Mouse (Mus musculus): ENCODE data around the gene Hscb. TPM values are rescaled to one million over a fixed set of nuclear protein-coding genes. Genes with fewer than 3 reads are reported as not detected.
A peak's percentile ranks its signal among the peaks of the same experiment; 100 is the strongest.

The Hscb gene
- polyA plus RNA-seq, 1 experiment = 46.6 TPM

DNA sequence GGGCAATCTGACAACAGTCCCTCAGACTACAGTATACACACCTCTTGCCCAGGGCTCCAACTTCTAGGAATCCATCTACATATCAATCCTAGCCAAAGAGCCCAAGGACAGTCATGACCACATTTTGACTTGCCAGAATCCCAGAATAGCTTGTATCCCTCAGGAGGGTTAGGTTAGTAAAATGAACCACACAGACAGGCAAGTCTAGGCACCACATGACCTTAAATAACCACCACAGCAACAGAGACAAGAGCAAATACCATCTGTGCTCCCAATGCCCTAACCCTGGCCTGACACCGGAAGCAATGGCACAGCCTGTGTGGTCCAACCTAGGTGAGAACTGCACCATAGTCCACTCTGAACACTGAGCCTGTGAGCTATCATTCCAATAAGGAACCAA, 32.9 kb downstream of the Hscb start:
- no peaks in the 10 kb centered on the region for H3K9me3 ChIP-seq (replicated peaks; ENCODE audit: control insufficient read depth, insufficient read depth, low read length, poor library complexity, severe bottlenecking)
- H3K27me3 ChIP-seq (ENCODE audit: control insufficient read depth, insufficient read depth, low read length, poor library complexity, severe bottlenecking) = no peaks in the 10 kb centered on the region
- TF ChIP-seq CTCF (IDR thresholded peaks at IDR 0.05; ENCODE audit: low read depth, low read length) (no peak), EP300 (IDR thresholded peaks at IDR 0.05; ENCODE audit: insufficient read depth, low read depth, low read length) (peak; percentile 85)
- H3K4me3 ChIP-seq (ENCODE audit: low read depth, low read length) = peak overlapping the region; percentile 41
- peaks cover 7% of the 10 kb centered on the region for H3K4me1 ChIP-seq (ENCODE audit: control insufficient read depth, insufficient read depth, low read length)
- peaks cover 6% of the 10 kb centered on the region; the same call in 1 of the 2 replicates for H3K36me3 ChIP-seq (ENCODE audit: control insufficient read depth, insufficient read depth, low read length, poor library complexity, severe bottlenecking)
- H3K9ac ChIP-seq (ENCODE audit: low read depth, poor library complexity, severe bottlenecking) = peak overlapping the region; percentile 97
- H3K27ac ChIP-seq (ENCODE audit: insufficient read depth, low read length) = peak overlapping the region; percentile 94

DNA sequence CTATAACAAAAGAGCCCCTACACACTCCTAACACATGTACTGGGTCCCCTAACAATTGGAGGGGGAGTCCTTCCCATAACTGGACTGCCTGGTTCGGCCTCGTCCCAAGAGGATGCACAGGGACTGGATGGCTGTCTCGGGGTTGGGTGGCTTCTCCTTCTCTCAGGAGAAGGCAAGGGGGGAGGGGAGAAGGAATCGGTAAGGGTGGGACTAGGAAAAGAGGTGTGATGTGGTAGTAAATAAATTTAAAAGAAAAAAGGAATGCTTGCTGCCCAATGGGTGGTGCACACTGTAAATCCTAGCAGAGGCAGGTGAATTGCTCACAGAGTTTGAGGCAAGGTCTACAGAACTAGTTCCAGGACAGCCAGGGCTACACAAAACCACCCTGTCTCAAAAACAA, 33.4 kb downstream of the Hscb start:
- H3K9me3 ChIP-seq (replicated peaks; ENCODE audit: control insufficient read depth, insufficient read depth, low read length, poor library complexity, severe bottlenecking) = no peaks in the 10 kb centered on the region

DNA sequence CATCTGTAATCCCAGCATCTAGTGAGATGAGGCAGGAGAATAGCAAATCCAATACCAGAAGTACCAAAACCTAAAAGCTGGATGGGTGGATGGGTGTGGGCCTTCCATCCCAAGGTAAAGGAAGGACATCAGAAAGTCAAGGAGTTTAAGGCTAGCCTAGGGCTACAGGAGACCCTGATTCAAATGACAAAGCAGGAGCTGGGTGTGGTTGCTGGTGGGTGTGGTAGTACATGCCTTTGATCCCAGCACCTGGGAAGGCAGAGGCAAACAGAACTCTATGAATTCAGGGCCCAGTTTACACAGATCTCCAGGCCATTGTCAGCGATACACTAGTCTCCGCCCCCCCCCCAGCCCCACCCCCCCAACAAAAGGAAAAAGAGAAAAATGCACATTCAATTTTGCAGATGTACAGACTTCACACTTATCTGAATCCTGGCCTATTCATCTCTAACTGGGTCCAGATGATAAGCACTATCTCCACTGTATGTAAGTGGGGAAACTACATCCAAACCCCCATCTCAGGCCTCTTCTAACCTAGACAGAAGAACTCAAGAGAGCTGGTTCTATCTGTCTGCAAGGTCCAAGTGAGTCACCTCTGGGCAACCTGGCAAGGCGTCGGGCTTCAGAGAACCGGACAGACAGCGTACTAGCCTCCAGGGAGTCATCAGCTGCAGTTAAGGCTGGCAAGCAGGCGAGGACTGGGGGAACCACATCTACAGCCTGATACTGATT, 35.4 kb downstream of the Hscb start:
- no peaks in the 10 kb centered on the region for H3K27me3 ChIP-seq (ENCODE audit: control insufficient read depth, insufficient read depth, low read length, poor library complexity, severe bottlenecking)
- H3K9me3 ChIP-seq (replicated peaks; ENCODE audit: control insufficient read depth, insufficient read depth, low read length, poor library complexity, severe bottlenecking) = no peaks in the 10 kb centered on the region
- H3K27ac ChIP-seq (ENCODE audit: insufficient read depth, low read length) = peak overlapping the region; percentile 94
- peaks cover 13% of the 10 kb centered on the region for H3K36me3 ChIP-seq (ENCODE audit: control insufficient read depth, insufficient read depth, low read length, poor library complexity, severe bottlenecking)
- H3K4me1 ChIP-seq (ENCODE audit: control insufficient read depth, insufficient read depth, low read length) = peaks cover 13% of the 10 kb centered on the region
- no peak for TF ChIP-seq POLR2A (IDR thresholded peaks at IDR 0.05; ENCODE audit: insufficient read depth, low read length)
- TF ChIP-seq EP300 (IDR thresholded peaks at IDR 0.05; ENCODE audit: insufficient read depth, low read depth, low read length) = peak; percentile 99
- H3K4me3 ChIP-seq (ENCODE audit: low read depth, low read length) = peak overlapping the region; percentile 11
- H3K9ac ChIP-seq (ENCODE audit: low read depth, poor library complexity, severe bottlenecking) = peak overlapping the region; percentile 5; the same call in 1 of the 2 replicates

More for the DNA sequence above, 33.4 kb downstream of the Hscb start:
- Histone ChIP-seq H3K4me1 (ENCODE audit: control insufficient read depth, insufficient read depth, low read length) (peaks cover 10% of the 10 kb centered on the region), H3K27ac (ENCODE audit: insufficient read depth, low read length) (peak overlapping the region; percentile 94), H3K4me3 (ENCODE audit: low read depth, low read length) (peak overlapping the region; percentile 14), H3K36me3 (ENCODE audit: control insufficient read depth, insufficient read depth, low read length, poor library complexity, severe bottlenecking) (peaks cover 6% of the 10 kb centered on the region; the same call in 1 of the 2 replicates), H3K27me3 (ENCODE audit: control insufficient read depth, insufficient read depth, low read length, poor library complexity, severe bottlenecking) (no peaks in the 10 kb centered on the region), H3K9ac (ENCODE audit: low read depth, poor library complexity, severe bottlenecking) (peak overlapping the region; percentile 24)
- TF ChIP-seq CTCF (IDR thresholded peaks at IDR 0.05; ENCODE audit: low read depth, low read length) (no peak), EP300 (IDR thresholded peaks at IDR 0.05; ENCODE audit: insufficient read depth, low read depth, low read length) (peak; percentile 69; the same call in 1 of the 2 replicates)

DNA sequence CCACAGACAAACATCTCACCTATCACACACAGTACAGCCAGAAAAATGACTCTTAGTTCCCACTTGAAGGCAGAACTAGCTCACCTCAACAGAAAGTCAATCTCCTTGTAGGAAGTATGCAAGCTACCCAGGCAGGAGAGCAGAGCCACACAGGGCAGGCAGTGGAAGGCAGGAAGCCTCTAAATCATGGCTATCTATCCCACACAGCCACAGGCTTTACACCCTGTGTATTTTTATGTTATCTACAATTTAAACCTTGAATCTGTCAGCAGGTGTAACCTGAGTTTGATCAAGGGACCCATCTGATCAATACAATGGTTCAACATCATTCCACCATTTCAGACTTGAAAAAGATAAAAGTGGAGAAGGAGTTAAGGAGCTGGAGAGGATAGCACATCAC, 36.8 kb downstream of the Hscb start:
- TF ChIP-seq CTCF (IDR thresholded peaks at IDR 0.05; ENCODE audit: low read depth, low read length) (no peak), EP300 (IDR thresholded peaks at IDR 0.05; ENCODE audit: insufficient read depth, low read depth, low read length) (no peak), POLR2A (IDR thresholded peaks at IDR 0.05; ENCODE audit: insufficient read depth, low read length) (no peak)
- Histone ChIP-seq H3K27me3 (ENCODE audit: control insufficient read depth, insufficient read depth, low read length, poor library complexity, severe bottlenecking) (no peaks in the 10 kb centered on the region), H3K4me1 (ENCODE audit: control insufficient read depth, insufficient read depth, low read length) (peaks cover 13% of the 10 kb centered on the region), H3K9me3 (replicated peaks; ENCODE audit: control insufficient read depth, insufficient read depth, low read length, poor library complexity, severe bottlenecking) (no peaks in the 10 kb centered on the region), H3K4me3 (ENCODE audit: low read depth, low read length) (no peak overlapping the region), H3K27ac (ENCODE audit: insufficient read depth, low read length) (peak overlapping the region; percentile 51; the same call in 1 of the 2 replicates), H3K36me3 (ENCODE audit: control insufficient read depth, insufficient read depth, low read length, poor library complexity, severe bottlenecking) (peaks cover 25% of the 10 kb centered on the region), H3K9ac (ENCODE audit: low read depth, poor library complexity, severe bottlenecking) (no peak overlapping the region)

DNA sequence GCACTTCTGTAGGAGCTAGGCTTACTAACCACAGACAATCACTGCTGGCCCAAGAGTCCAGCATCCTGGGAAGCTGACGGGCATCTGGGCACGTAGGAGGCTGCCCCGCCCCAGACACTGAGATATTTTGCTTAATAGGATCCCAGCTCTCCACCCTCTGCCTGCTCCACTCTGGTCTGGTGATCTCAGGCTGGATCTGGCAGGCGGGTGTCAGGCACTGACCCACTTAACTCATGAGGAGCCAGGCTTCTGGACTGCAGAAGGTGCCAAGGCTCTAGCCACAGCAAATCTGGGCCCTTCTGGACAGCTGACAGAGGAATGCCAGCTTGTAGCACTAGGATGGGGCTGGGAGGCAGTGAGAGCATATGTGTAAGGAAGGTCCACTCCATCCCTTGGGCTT, 37.4 kb downstream of the Hscb start:
- no peak overlapping the region for H3K27ac ChIP-seq (ENCODE audit: insufficient read depth, low read length)
- H3K27me3 ChIP-seq (ENCODE audit: control insufficient read depth, insufficient read depth, low read length, poor library complexity, severe bottlenecking) = no peaks in the 10 kb centered on the region
- TF ChIP-seq EP300 (IDR thresholded peaks at IDR 0.05; ENCODE audit: insufficient read depth, low read depth, low read length) (no peak), POLR2A (IDR thresholded peaks at IDR 0.05; ENCODE audit: insufficient read depth, low read length) (no peak), CTCF (IDR thresholded peaks at IDR 0.05; ENCODE audit: low read depth, low read length) (no peak)
- H3K9ac ChIP-seq (ENCODE audit: low read depth, poor library complexity, severe bottlenecking) = no peak overlapping the region
- H3K4me1 ChIP-seq (ENCODE audit: control insufficient read depth, insufficient read depth, low read length) = peaks cover 13% of the 10 kb centered on the region
- H3K9me3 ChIP-seq (replicated peaks; ENCODE audit: control insufficient read depth, insufficient read depth, low read length, poor library complexity, severe bottlenecking) = no peaks in the 10 kb centered on the region
- peaks cover 22% of the 10 kb centered on the region for H3K36me3 ChIP-seq (ENCODE audit: control insufficient read depth, insufficient read depth, low read length, poor library complexity, severe bottlenecking)
- no peak overlapping the region for H3K4me3 ChIP-seq (ENCODE audit: low read depth, low read length)

DNA sequence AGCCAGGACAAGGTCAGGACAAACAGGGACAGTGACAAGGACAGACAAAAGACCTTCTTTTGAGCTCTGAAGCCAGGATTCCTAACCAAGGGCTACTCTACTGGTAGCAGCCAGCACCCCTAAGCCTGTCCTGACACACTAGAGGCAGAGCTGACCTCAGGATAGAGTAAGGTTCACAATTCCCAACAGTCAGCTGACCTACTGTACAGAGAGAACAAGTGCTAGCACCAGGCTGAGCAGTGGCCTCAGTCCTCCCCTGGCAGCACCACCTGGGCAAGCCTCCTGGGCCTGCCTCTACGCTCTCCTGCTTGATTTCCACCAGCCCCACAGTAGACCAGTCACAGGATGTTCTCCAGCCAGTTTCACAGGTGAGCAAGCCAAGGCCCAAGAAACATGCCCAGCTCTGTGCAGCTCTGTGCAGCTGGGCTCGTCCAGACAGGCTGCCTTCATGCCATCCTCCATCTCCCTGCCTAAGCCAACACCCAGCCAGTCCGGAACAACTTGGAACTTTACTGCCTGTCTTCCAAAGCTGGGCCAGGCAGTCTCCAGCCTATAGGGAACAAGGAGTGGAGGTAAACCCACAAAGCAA, 38.4 kb downstream of the Hscb start:
- Histone ChIP-seq H3K9me3 (replicated peaks; ENCODE audit: control insufficient read depth, insufficient read depth, low read length, poor library complexity, severe bottlenecking) (0 out of 2 replicates have a peak, but pooled peaks cover 1% of the 10 kb centered on the region), H3K36me3 (ENCODE audit: control insufficient read depth, insufficient read depth, low read length, poor library complexity, severe bottlenecking) (peaks cover 29% of the 10 kb centered on the region), H3K4me1 (ENCODE audit: control insufficient read depth, insufficient read depth, low read length) (peaks cover 13% of the 10 kb centered on the region), H3K4me3 (ENCODE audit: low read depth, low read length) (no peak overlapping the region), H3K9ac (ENCODE audit: low read depth, poor library complexity, severe bottlenecking) (no peak overlapping the region), H3K27ac (ENCODE audit: insufficient read depth, low read length) (no peak overlapping the region), H3K27me3 (ENCODE audit: control insufficient read depth, insufficient read depth, low read length, poor library complexity, severe bottlenecking) (no peaks in the 10 kb centered on the region)
- TF ChIP-seq CTCF (IDR thresholded peaks at IDR 0.05; ENCODE audit: low read depth, low read length) (no peak), EP300 (IDR thresholded peaks at IDR 0.05; ENCODE audit: insufficient read depth, low read depth, low read length) (no peak), POLR2A (IDR thresholded peaks at IDR 0.05; ENCODE audit: insufficient read depth, low read length) (no peak)
